Mouse (Mus musculus): ENCODE measurements at regions not wholly inside any gene's neighbourhood (a gene's known extent, or its start where the extent isn't known, plus 50 kb on each side); places are given as distances from the start of the nearest gene placed in this dataset.

DNA sequence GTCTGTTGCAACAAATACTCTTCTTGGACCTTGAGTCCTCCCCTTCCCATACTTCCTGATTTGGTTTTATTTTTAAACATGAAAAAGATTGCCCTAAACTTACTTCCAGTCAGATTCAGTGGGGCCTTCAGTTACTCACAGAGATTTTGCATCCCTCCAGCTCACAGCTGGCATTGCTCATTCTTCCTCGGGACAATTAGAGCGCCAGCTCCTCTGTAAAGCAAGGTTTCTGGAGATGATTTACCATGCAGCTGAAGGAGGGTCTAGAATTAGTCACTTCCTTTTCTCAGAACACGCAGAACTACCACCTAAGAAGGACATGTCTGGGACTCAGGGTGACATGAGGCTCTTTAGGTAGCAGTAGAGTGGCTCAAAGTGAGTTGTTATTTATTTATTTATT is 79.4 kb upstream of the Npy start:
- Histone ChIP-seq H3K27ac (no peak overlapping the region), H3K36me3 (ENCODE audit: insufficient read depth, low read length) (no peaks in the 10 kb centered on the region), H3K4me2 (ENCODE audit: low read length) (no peak overlapping the region), H3K27me3 (ENCODE audit: insufficient read depth, low read length) (no peaks in the 10 kb centered on the region), H3K4me1 (replicated peaks; ENCODE audit: insufficient read depth, low read length) (no peaks in the 10 kb centered on the region), H3K4me3 (replicated peaks; ENCODE audit: low read depth, low read length) (no peak overlapping the region), H3K9ac (ENCODE audit: low read depth, low read length) (no peak overlapping the region), H3K9me3 (replicated peaks; ENCODE audit: low read length) (no peaks in the 10 kb centered on the region)
- 16% methylated on average over 3 of the region's 3 CpGs for WGBS
- ATAC-seq (replicated peaks; ENCODE audit: low FRiP score, low read depth) (no peak), DNase-seq (ENCODE audit: low spot score) (peak; percentile 78)
- TF ChIP-seq CTCF (IDR thresholded peaks at IDR 0.05; ENCODE audit: low read depth): no peak

GRCm38 (mm10) chr6:49745301-49745700 is 77.2 kb upstream of the Npy start:
- DNase-seq (ENCODE audit: low spot score) (no peak), ATAC-seq (replicated peaks; ENCODE audit: low FRiP score, low read depth) (no peak)
- TF ChIP-seq CTCF (IDR thresholded peaks at IDR 0.05; ENCODE audit: low read depth): no peak
- 90% methylated on average over 4 of the region's 4 CpGs for WGBS
- H3K27ac ChIP-seq: no peak overlapping the region
- H3K36me3 ChIP-seq (ENCODE audit: insufficient read depth, low read length): no peaks in the 10 kb centered on the region
- no peaks in the 10 kb centered on the region for H3K4me1 ChIP-seq (replicated peaks; ENCODE audit: insufficient read depth, low read length)
- no peak overlapping the region for H3K4me3 ChIP-seq (replicated peaks; ENCODE audit: low read depth, low read length)
- no peaks in the 10 kb centered on the region for H3K9me3 ChIP-seq (replicated peaks; ENCODE audit: low read length)
- H3K4me2 ChIP-seq (ENCODE audit: low read length): no peak overlapping the region
- no peak overlapping the region for H3K9ac ChIP-seq (ENCODE audit: low read depth, low read length)
- no peaks in the 10 kb centered on the region for H3K27me3 ChIP-seq (ENCODE audit: insufficient read depth, low read length)

DNA sequence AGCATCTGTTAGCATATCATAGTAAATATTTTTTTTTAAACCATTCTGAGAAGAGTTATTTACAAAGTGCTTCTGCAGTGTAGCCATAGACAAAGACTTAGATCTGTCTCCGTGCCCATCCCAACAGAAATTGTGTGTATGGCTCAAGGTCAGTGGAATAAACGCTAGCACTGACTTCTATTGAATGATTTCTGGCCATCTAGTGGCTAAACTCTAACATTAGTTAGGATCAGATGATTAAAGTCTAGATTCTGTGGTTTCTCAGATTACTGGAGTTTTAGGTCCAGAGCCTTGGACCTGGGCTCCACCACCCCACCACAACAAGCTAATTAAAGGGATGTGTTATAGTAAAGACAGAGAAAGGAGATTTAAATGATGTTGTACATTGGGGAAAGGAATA is 72.0 kb upstream of the Npy start:
- no peak for ATAC-seq (replicated peaks; ENCODE audit: low FRiP score, low read depth)
- no peaks in the 10 kb centered on the region for H3K4me1 ChIP-seq (replicated peaks; ENCODE audit: insufficient read depth, low read length)
- H3K9me3 ChIP-seq (replicated peaks; ENCODE audit: low read length): no peaks in the 10 kb centered on the region
- no peak overlapping the region for H3K9ac ChIP-seq (ENCODE audit: low read depth, low read length)
- no peaks in the 10 kb centered on the region for H3K36me3 ChIP-seq (ENCODE audit: insufficient read depth, low read length)
- WGBS: 54% methylated on average over 2 of the region's 2 CpGs
- peak; percentile 61 for TF ChIP-seq CTCF (IDR thresholded peaks at IDR 0.05; ENCODE audit: low read depth)
- H3K27ac ChIP-seq: no peak overlapping the region
- no peaks in the 10 kb centered on the region for H3K27me3 ChIP-seq (ENCODE audit: insufficient read depth, low read length)
- H3K4me3 ChIP-seq (replicated peaks; ENCODE audit: low read depth, low read length): no peak overlapping the region
- peak; percentile 22 for DNase-seq (ENCODE audit: low spot score)
- no peak overlapping the region for H3K4me2 ChIP-seq (ENCODE audit: low read length)

DNA sequence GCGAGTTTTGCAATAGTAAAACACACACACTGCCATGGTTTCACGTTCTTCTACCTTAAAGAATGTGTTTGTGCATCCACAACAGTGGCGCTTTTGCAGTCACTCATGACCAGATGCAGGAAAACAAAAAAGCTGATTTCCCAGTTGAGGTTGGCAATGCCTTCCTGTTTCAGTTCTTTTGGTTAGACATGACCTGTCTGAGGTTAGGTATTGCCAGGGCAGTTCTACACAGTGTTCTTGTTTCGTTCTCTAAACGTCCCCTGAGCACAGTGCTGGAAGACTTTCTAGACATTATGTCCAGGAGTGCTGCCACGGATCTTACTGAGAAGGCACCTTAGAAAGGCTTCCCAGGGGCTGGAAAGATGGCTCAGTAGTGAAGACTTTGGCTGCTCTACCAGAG is 62.9 kb upstream of the Npy start:
- H3K9me3 ChIP-seq (replicated peaks; ENCODE audit: low read length): no peaks in the 10 kb centered on the region
- no peaks in the 10 kb centered on the region for H3K4me1 ChIP-seq (replicated peaks; ENCODE audit: insufficient read depth, low read length)
- DNase-seq (ENCODE audit: low spot score) (no peak), ATAC-seq (replicated peaks; ENCODE audit: low FRiP score, low read depth) (no peak)
- H3K27ac ChIP-seq: no peak overlapping the region
- H3K36me3 ChIP-seq (ENCODE audit: insufficient read depth, low read length): no peaks in the 10 kb centered on the region
- H3K27me3 ChIP-seq (ENCODE audit: insufficient read depth, low read length): no peaks in the 10 kb centered on the region
- no peak overlapping the region for H3K4me3 ChIP-seq (replicated peaks; ENCODE audit: low read depth, low read length)
- 89% methylated on average over 6 of the region's 6 CpGs for WGBS
- no peak overlapping the region for H3K9ac ChIP-seq (ENCODE audit: low read depth, low read length)
- no peak overlapping the region for H3K4me2 ChIP-seq (ENCODE audit: low read length)
- no peak for TF ChIP-seq CTCF (IDR thresholded peaks at IDR 0.05; ENCODE audit: low read depth)

- no peak overlapping the region for H3K27ac ChIP-seq
- H3K9ac ChIP-seq (ENCODE audit: low read depth, low read length): no peak overlapping the region
- H3K36me3 ChIP-seq (ENCODE audit: insufficient read depth, low read length): no peaks in the 10 kb centered on the region
- TF ChIP-seq CTCF (IDR thresholded peaks at IDR 0.05; ENCODE audit: low read depth): no peak
- no peak for DNase-seq (ENCODE audit: low spot score)
- no peak overlapping the region for H3K4me2 ChIP-seq (ENCODE audit: low read length)
- no peaks in the 10 kb centered on the region for H3K27me3 ChIP-seq (ENCODE audit: insufficient read depth, low read length)
- H3K4me1 ChIP-seq (replicated peaks; ENCODE audit: insufficient read depth, low read length): no peaks in the 10 kb centered on the region
- H3K9me3 ChIP-seq (replicated peaks; ENCODE audit: low read length): no peaks in the 10 kb centered on the region
- H3K4me3 ChIP-seq (replicated peaks; ENCODE audit: low read depth, low read length): no peak overlapping the region
- no peak for ATAC-seq (replicated peaks; ENCODE audit: low FRiP score, low read depth)
- 84% methylated on average over 4 of the region's 4 CpGs for WGBS
These were observed 57.8 kb upstream of the Npy start for GRCm38 (mm10) chr6:49764746-49765145.

DNA sequence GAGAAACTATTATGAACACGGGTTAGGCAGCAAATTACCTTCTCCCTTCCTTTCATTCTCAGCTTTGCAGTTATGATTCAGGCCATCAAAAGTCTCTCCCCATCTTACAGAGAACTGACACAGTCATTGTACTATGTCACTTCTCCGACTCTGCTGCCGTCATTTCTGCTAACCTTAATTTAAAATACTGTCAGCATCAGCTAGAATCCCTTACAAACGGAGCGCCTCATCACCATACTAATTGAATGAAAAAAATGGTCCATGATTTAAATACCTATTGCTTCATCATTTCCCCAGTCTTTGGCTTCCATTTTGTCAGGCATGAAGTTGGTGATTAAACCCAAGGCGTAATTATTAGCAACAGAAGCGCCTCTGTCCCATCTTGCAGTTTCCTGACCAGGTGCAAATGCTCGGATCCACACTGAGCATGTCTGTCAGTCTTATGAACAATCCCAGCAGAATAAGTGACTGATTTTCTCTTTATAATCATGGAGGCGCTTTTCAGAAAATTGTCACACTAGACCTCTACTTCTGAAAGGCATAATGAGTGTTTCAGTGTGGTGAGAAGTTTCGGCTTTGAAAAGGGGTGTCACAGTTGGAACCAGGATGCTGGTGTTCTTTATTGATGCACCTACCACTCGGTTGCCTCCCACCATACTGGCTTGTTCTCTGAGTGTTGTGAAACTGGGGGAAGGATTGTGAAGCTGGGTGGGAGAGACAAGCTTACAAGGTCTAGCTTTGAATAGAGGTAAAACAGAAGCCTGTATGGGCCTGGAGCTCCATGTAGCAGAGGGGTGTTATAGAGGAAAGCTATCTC is 52.4 kb upstream of the Npy start:
- H3K9me3 ChIP-seq (replicated peaks; ENCODE audit: low read length): no peaks in the 10 kb centered on the region
- H3K27me3 ChIP-seq (ENCODE audit: insufficient read depth, low read length): no peaks in the 10 kb centered on the region
- no peak overlapping the region for H3K4me2 ChIP-seq (ENCODE audit: low read length)
- H3K4me3 ChIP-seq (replicated peaks; ENCODE audit: low read depth, low read length): no peak overlapping the region
- H3K4me1 ChIP-seq (replicated peaks; ENCODE audit: insufficient read depth, low read length): no peaks in the 10 kb centered on the region
- no peak for ATAC-seq (replicated peaks; ENCODE audit: low FRiP score, low read depth)
- TF ChIP-seq CTCF (IDR thresholded peaks at IDR 0.05; ENCODE audit: low read depth): no peak
- no peak overlapping the region for H3K9ac ChIP-seq (ENCODE audit: low read depth, low read length)
- no peak overlapping the region for H3K27ac ChIP-seq
- H3K36me3 ChIP-seq (ENCODE audit: insufficient read depth, low read length): no peaks in the 10 kb centered on the region
- no peak for DNase-seq (ENCODE audit: low spot score)
- 83% methylated on average over 11 of the region's 11 CpGs for WGBS
